Mouse (Mus musculus) thymus, adult 2 months (tissue): ENCODE results near the gene Traf2.

ENCODE experiments used
- CTCF ChIP-seq: fragments of 200-500 bp; IDR thresholded peaks from 2 replicates; pipeline ENCODE4 v1.5.1; 2012; ENCODE audit warnings: mild to moderate bottlenecking, control low read depth, low read length, moderate library complexity, borderline replicate concordance; ENCODE audit not compliant: control insufficient read depth, poor library complexity, insufficient read depth; ENCODE audit errors: extremely low read depth
- POLR2A ChIP-seq: fragments of 200-500 bp; IDR thresholded peaks from 2 replicates; pipeline ENCODE4 v1.6.1; 2012; ENCODE audit warnings: mild to moderate bottlenecking, low read length, control low read depth, moderate library complexity; ENCODE audit not compliant: control insufficient read depth, poor library complexity, insufficient read depth; ENCODE audit errors: extremely low read depth

- TF ChIP-seq POLR2A = no peak
- no peak for TF ChIP-seq CTCF
Observed at GRCm38 (mm10) chr2:25583571-25583970, 36.8 kb upstream of the Traf2 start.
